Comparison of ENCODE assay signal across 16 mouse cellular contexts in the genomic region with DNA sequence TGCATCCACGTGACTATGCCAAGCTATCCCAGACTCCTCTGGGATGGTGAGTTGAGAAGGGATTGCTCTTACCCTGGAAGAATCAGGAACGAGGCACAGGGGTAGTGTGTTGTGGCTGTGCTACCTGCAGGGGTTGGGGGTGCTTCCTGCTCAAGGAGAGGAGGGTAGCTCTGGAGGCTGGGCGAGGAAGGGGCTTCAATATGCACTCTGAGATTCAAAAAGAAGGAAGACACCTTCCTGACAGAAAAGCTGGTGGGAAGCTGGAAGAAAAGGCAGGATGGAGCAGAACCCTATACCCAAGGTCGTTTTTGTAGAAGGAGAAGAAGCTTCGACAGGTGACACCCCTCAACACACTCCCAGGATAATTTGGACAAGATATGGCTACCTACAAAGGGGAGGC.
"Had no signal": no experiment of that assay in that cellular context is flagged by ENCODE, and none has a peak within 500 bp of the region (broad histone marks: within the 10 kb centered on the region; RNA-seq: fewer than 3 reads in every experiment).

No protein-coding gene starts in this region.

- DNase-seq: heart, postnatal 10 days; heart, postnatal 14 days; heart, postnatal 36 days; heart, postnatal 4 days; kidney, adult 11 months; kidney, adult 18-20 months; kidney, adult 2 months; kidney, adult 8-10 months; kidney, adult 9 months; kidney, postnatal 10 days; kidney, postnatal 14 days; kidney, postnatal 25 days; kidney, postnatal 36 days; kidney, postnatal 4 days; layer of hippocampus, adult 9-11 months; layer of hippocampus, postnatal 36 days had no signal
